8 mouse cellular contexts compared by ENCODE assay signal in the genomic region with DNA sequence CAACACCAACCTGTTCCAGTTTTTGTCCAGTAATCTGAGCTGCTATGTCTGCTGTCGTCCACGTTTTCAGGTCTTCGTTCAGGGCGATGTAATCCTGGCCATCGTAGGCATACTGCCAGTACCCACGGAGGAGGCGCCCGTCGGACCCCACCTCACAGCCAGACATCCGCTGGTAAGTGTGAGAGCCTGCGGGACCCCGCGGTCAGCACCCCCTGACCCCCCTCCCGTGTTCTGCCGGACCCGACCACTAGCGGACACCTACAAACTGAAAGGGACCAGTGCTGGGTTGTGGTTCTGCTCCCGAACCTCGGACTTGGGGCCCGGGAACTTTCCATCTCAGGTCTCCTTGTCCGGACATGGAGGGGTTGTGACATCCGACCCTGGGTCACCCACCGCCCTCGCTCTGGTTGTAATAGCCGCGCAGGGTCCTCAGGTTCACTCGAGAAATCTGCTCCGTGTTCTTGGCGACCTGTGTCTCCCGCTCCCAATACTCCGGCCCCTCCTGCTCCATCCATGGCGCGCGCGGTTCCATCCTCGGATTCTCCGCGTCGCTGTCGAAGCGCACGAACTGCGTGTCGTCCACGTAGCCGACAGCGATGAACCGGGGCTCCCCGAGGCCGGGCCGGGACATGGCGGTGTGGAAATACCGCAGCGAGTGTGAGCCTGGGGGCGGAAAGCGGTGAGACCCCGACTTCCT. TPM values are rescaled to one million over a fixed set of nuclear protein-coding genes. Genes with fewer than 3 reads are reported as not detected.
DNase-seq lines count a peak whose midpoint lies in the region; ATAC-seq lines count a peak whose summit lies in the region.

No protein-coding gene starts in this region.

- no peak overlapping the region for H3K27ac ChIP-seq in heart, embryonic 14.5 days (replicated peaks in 1 of 2; ENCODE audit: control insufficient read depth in 1 of 2, insufficient read depth in 1 of 2, low read depth in 2 of 2, low read length in 2 of 2)
- H3K27ac ChIP-seq in hindbrain, embryonic 11.5 days (ENCODE audit: low read depth, low read length), result no peak overlapping the region
- no peak overlapping the region for H3K27ac ChIP-seq in midbrain, embryonic 14.5 days (replicated peaks; ENCODE audit: low read depth, low read length)

- H3K9ac ChIP-seq in heart, embryonic 14.5 days (ENCODE audit: low read length), result peak overlapping the region; percentile 46; the same call in 1 of the 2 replicates
- H3K9ac ChIP-seq in hindbrain, embryonic 11.5 days (ENCODE audit: low read depth, low read length), result no peak overlapping the region
- H3K9ac ChIP-seq in midbrain, embryonic 14.5 days (replicated peaks; ENCODE audit: low read length), result peak overlapping the region; percentile 16; the same call in 1 of the 2 replicates

- H3K36me3 ChIP-seq in heart, embryonic 14.5 days (ENCODE audit: control insufficient read depth, insufficient read depth, low read length), result no peaks in the 10 kb centered on the region
- no peaks in the 10 kb centered on the region for H3K36me3 ChIP-seq in hindbrain, embryonic 11.5 days (ENCODE audit: control insufficient read depth, insufficient read depth, low read length)
- H3K36me3 ChIP-seq in midbrain, embryonic 14.5 days (ENCODE audit: control insufficient read depth, insufficient read depth, low read length), result no peaks in the 10 kb centered on the region

- H3K27me3 ChIP-seq in heart, embryonic 14.5 days (ENCODE audit: control insufficient read depth, insufficient read depth, low read length), result peaks cover 47% of the 10 kb centered on the region
- H3K27me3 ChIP-seq in hindbrain, embryonic 11.5 days (ENCODE audit: control insufficient read depth, insufficient read depth, low read length), result peaks cover 30% of the 10 kb centered on the region
- H3K27me3 ChIP-seq in midbrain, embryonic 14.5 days (ENCODE audit: control insufficient read depth, insufficient read depth, low read length), result peaks cover 40% of the 10 kb centered on the region

- no peak for DNase-seq in heart, adult 8-10 months (ENCODE audit: low spot score)
- peak; percentile 31 for DNase-seq in MN1 (ENCODE audit: low spot score)
- peak; percentile 6 for DNase-seq in hindbrain, embryonic 11.5 days (ENCODE audit: low spot score)
- no peak for DNase-seq in midbrain, embryonic 14.5 days
- DNase-seq in gastrocnemius, postnatal 25 days, result no peak
- no peak for DNase-seq in frontal cortex, postnatal 36 days (ENCODE audit: low spot score in 2 of 2)

- peak overlapping the region; percentile 35 to 36 for H3K4me3 ChIP-seq in heart, embryonic 14.5 days (ENCODE audit: control insufficient read depth in 1 of 2, insufficient read depth in 1 of 2, low read depth in 1 of 2, low read length in 2 of 2)
- peak overlapping the region; percentile 23 for H3K4me3 ChIP-seq in hindbrain, embryonic 11.5 days (ENCODE audit: low read depth, low read length)
- H3K4me3 ChIP-seq in midbrain, embryonic 14.5 days (replicated peaks; ENCODE audit: low read depth, low read length), result peak overlapping the region; percentile 28

- H3K4me1 ChIP-seq in heart, embryonic 14.5 days (ENCODE audit: control insufficient read depth in 2 of 2, insufficient read depth in 2 of 2, low read length in 2 of 2), result peaks cover 11 to 12% of the 10 kb centered on the region in 2 experiments; a peak in 2 of 4 replicates
- no peaks in the 10 kb centered on the region for H3K4me1 ChIP-seq in hindbrain, embryonic 11.5 days (replicated peaks; ENCODE audit: control insufficient read depth, insufficient read depth, low read length)
- H3K4me1 ChIP-seq in midbrain, embryonic 14.5 days (ENCODE audit: control insufficient read depth, insufficient read depth, low read length), result peaks cover 5% of the 10 kb centered on the region

- ATAC-seq in heart, embryonic 14.5 days (ENCODE audit: insufficient number of reproducible peaks, insufficient read depth, low FRiP score, low read depth), result no peak
- no peak for ATAC-seq in hindbrain, embryonic 11.5 days (ENCODE audit: low FRiP score)
- no peak for ATAC-seq in midbrain, embryonic 14.5 days (ENCODE audit: low FRiP score, low TSS enrichment)
- no peak for ATAC-seq in activated CD4-positive, CD25-positive, alpha-beta regulatory T cell, adult 4 months

- 2% methylated on average over 56 of the region's 57 CpGs for WGBS in heart, embryonic 14.5 days
- WGBS in hindbrain, embryonic 11.5 days, result 2% methylated on average over 57 of the region's 57 CpGs
- WGBS in midbrain, embryonic 14.5 days, result 2% methylated on average over 57 of the region's 57 CpGs

- peak overlapping the region; percentile 63 for H3K4me2 ChIP-seq in heart, embryonic 14.5 days (ENCODE audit: low read length)
- peak overlapping the region; percentile 47 for H3K4me2 ChIP-seq in hindbrain, embryonic 11.5 days (replicated peaks; ENCODE audit: low read depth, low read length)
- peak overlapping the region; percentile 48 for H3K4me2 ChIP-seq in midbrain, embryonic 14.5 days (ENCODE audit: low read length)

- no peaks in the 10 kb centered on the region for H3K9me3 ChIP-seq in heart, embryonic 14.5 days (ENCODE audit: control insufficient read depth, low read length)
- no peaks in the 10 kb centered on the region for H3K9me3 ChIP-seq in hindbrain, embryonic 11.5 days (ENCODE audit: control insufficient read depth, low read length)
- H3K9me3 ChIP-seq in midbrain, embryonic 14.5 days (ENCODE audit: control insufficient read depth, low read length), result no peaks in the 10 kb centered on the region

RNA-seq across cellular contexts. Expression of a gene that starts 22.1 kb away (rescaled TPM):
- 32.3 and 37.8 TPM in 2 replicates for polyA plus RNA-seq in heart, embryonic 14.5 days (2014; fragmentation: Nextera tagmentation; extraction: Ambion mirVana)
- total RNA-seq in heart, adult 8-10 months (2022), result 100 to 1,000 TPM; 111 to 163 (median 123) TPM
- polyA plus RNA-seq in hindbrain, embryonic 11.5 days (2014; fragmentation: Nextera tagmentation; extraction: Ambion mirVana), result 18.7 and 19.4 TPM in 2 replicates
- polyA plus RNA-seq in midbrain, embryonic 14.5 days (2014; fragmentation: Nextera tagmentation; extraction: Ambion mirVana), result 10.5 and 15.5 TPM in 2 replicates
- 1,000 to 10,000 TPM; 4,668 to 6,585 TPM for polyA plus RNA-seq in activated CD4-positive, CD25-positive, alpha-beta regulatory T cell, adult 4 months (2017; shearing (Covaris generic))
- total RNA-seq in gastrocnemius, postnatal 25 days (2021), result 10 to 100 TPM; 22.8 to 48.2 TPM

RNA-seq across cellular contexts. Expression of a gene that starts 22.2 kb away (rescaled TPM):
- polyA plus RNA-seq in heart, embryonic 14.5 days (2014; fragmentation: Nextera tagmentation; extraction: Ambion mirVana), result 1,085 and 1,186 TPM in 2 replicates
- 100 to 1,000 TPM; 373 to 430 (median 408) TPM for total RNA-seq in heart, adult 8-10 months (2022)
- 1,221 and 1,241 TPM in 2 replicates for polyA plus RNA-seq in hindbrain, embryonic 11.5 days (2014; fragmentation: Nextera tagmentation; extraction: Ambion mirVana)
- polyA plus RNA-seq in midbrain, embryonic 14.5 days (2014; fragmentation: Nextera tagmentation; extraction: Ambion mirVana), result 872 and 980 TPM in 2 replicates
- polyA plus RNA-seq in activated CD4-positive, CD25-positive, alpha-beta regulatory T cell, adult 4 months (2017; shearing (Covaris generic)), result 1,000 to 10,000 TPM; 6,680 to 7,218 TPM
- 100 to 1,000 TPM; 330 to 347 TPM for total RNA-seq in gastrocnemius, postnatal 25 days (2021)

RNA-seq across cellular contexts. Expression of a gene that starts 22.4 kb away (rescaled TPM):
- polyA plus RNA-seq in heart, embryonic 14.5 days (2014; fragmentation: Nextera tagmentation; extraction: Ambion mirVana), result 27.6 and 30.6 TPM in 2 replicates
- total RNA-seq in heart, adult 8-10 months (2022), result 10 to 100 TPM; 35.6 to 45.0 (median 41.6) TPM
- 38.2 and 39.4 TPM in 2 replicates for polyA plus RNA-seq in hindbrain, embryonic 11.5 days (2014; fragmentation: Nextera tagmentation; extraction: Ambion mirVana)
- polyA plus RNA-seq in midbrain, embryonic 14.5 days (2014; fragmentation: Nextera tagmentation; extraction: Ambion mirVana), result 50.6 and 63.2 TPM in 2 replicates
- polyA plus RNA-seq in activated CD4-positive, CD25-positive, alpha-beta regulatory T cell, adult 4 months (2017; shearing (Covaris generic)), result 10 to 100 TPM; 25.1 to 28.2 TPM
- 10 to 100 TPM; 27.2 to 28.8 TPM for total RNA-seq in gastrocnemius, postnatal 25 days (2021)

RNA-seq across cellular contexts. Expression of a gene that starts 26.7 kb away (rescaled TPM):
- polyA plus RNA-seq in heart, embryonic 14.5 days (2014; fragmentation: Nextera tagmentation; extraction: Ambion mirVana), result 3.8 and 4.6 TPM in 2 replicates
- 1 to 10 TPM in 3 of 4 experiments, under 1 TPM in 1; 0.89 to 2.6 (median 1.6) TPM for total RNA-seq in heart, adult 8-10 months (2022)
- 4.8 and 5.3 TPM in 2 replicates for polyA plus RNA-seq in hindbrain, embryonic 11.5 days (2014; fragmentation: Nextera tagmentation; extraction: Ambion mirVana)
- 8.0 and 10.1 TPM in 2 replicates for polyA plus RNA-seq in midbrain, embryonic 14.5 days (2014; fragmentation: Nextera tagmentation; extraction: Ambion mirVana)
- 10 to 100 TPM; 18.7 to 19.0 TPM for polyA plus RNA-seq in activated CD4-positive, CD25-positive, alpha-beta regulatory T cell, adult 4 months (2017; shearing (Covaris generic))
- 1 to 10 TPM; 1.8 to 1.9 TPM for total RNA-seq in gastrocnemius, postnatal 25 days (2021)

RNA-seq across cellular contexts. Expression of a gene that starts 37.5 kb away (rescaled TPM):
- 14.7 and 15.5 TPM in 2 replicates for polyA plus RNA-seq in heart, embryonic 14.5 days (2014; fragmentation: Nextera tagmentation; extraction: Ambion mirVana)
- total RNA-seq in heart, adult 8-10 months (2022), result 10 to 100 TPM; 10.1 to 12.8 (median 11.6) TPM
- 26.8 and 29.4 TPM in 2 replicates for polyA plus RNA-seq in hindbrain, embryonic 11.5 days (2014; fragmentation: Nextera tagmentation; extraction: Ambion mirVana)
- polyA plus RNA-seq in midbrain, embryonic 14.5 days (2014; fragmentation: Nextera tagmentation; extraction: Ambion mirVana), result 15.5 and 16.9 TPM in 2 replicates
- polyA plus RNA-seq in activated CD4-positive, CD25-positive, alpha-beta regulatory T cell, adult 4 months (2017; shearing (Covaris generic)), result 10 to 100 TPM; 11.8 to 16.6 TPM
- 10 to 100 TPM in 1 of 2 experiments, 1 to 10 TPM in 1; 9.7 to 11.6 TPM for total RNA-seq in gastrocnemius, postnatal 25 days (2021)

Comparison
In these comparisons a context has a peak if more than half of its experiments do, and no peak if none do; other contexts are left out.
1. DNase-seq: peak in MN1 (single experiment) and hindbrain, embryonic 11.5 days (single experiment); none in heart, adult 8-10 months (single experiment), midbrain, embryonic 14.5 days (single experiment), gastrocnemius, postnatal 25 days (single experiment) and frontal cortex, postnatal 36 days (0 of 2).
2. RNA of a gene that starts 22.1 kb away (polyA plus RNA-seq): 4,668 to 6,585 TPM in activated CD4-positive, CD25-positive, alpha-beta regulatory T cell, adult 4 months; 32.3 to 37.8 TPM in heart, embryonic 14.5 days, 18.7 to 19.4 TPM in hindbrain, embryonic 11.5 days and 10.5 to 15.5 TPM in midbrain, embryonic 14.5 days; every median in the first group is over 100 times any median in the second.
3. Peak in every context shown above with its lines, with median percentiles within 50 percentile points of each other: H3K4me2 ChIP-seq and H3K4me3 ChIP-seq.